Mouse (Mus musculus): ENCODE data around the gene Nubpl. TPM values are rescaled to one million over a fixed set of nuclear protein-coding genes. Genes with fewer than 3 reads are reported as not detected.

The Nubpl gene
- polyA plus RNA-seq, 1 experiment from 2014 or later: 16.3 TPM

DNA sequence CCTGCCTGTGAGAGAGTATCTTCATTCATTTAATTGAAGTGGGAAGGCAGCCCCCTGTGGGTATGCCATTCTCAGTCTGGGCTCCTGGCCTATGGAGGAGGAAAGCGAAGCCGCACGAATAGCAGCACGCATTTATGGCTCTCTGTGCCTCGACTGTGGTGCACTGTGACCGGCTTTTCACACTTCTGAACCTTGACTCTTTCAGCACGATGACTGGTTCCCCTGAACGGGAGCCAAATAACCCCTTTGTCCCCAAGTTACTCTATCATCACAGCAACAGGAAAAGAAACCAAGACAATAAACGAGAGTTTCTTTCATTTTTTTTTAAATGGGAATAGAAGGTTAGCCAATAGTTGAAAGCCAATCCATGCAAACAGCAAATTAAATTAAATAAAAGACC lies 220.9 kb downstream of the Nubpl start:
- DNase-seq (no peak), ATAC-seq (ENCODE audit: insufficient read depth) (no peak)
- H3K9ac ChIP-seq: no peak overlapping the region
- no peaks in the 10 kb centered on the region for H3K9me3 ChIP-seq (ENCODE audit: low read depth, low read length)
- H3K27ac ChIP-seq (ENCODE audit: low read depth): no peak overlapping the region
- H3K36me3 ChIP-seq (ENCODE audit: insufficient read depth): no peaks in the 10 kb centered on the region
- no peaks in the 10 kb centered on the region for H3K27me3 ChIP-seq (ENCODE audit: insufficient read depth, low read length)
- 68% methylated on average over 9 of the region's 9 CpGs for WGBS
- no peaks in the 10 kb centered on the region for H3K4me1 ChIP-seq (ENCODE audit: insufficient read depth)
- TF ChIP-seq CTCF (IDR thresholded peaks at IDR 0.05; ENCODE audit: low read depth): no peak
- no peak overlapping the region for H3K4me2 ChIP-seq
- H3K4me3 ChIP-seq (ENCODE audit: low read depth, low read length): no peak overlapping the region

DNA sequence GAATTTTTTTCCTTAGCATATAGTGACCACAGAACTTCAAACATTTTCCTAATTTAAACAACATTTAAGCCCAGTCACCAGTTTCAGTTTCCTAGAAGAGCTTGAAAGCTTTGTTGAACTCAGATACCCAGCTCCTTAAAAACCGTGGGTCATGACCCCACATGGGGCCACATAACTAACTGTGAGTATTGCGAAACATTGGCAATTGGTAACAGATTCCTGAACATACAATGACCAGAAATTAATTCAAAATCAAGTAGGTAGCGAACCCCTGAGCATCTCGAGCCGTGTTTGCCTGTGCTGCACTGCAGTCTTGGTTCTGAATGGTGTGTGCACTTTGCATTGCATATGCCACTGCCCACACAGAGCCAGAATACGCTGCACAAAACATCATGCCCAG lies 221.6 kb downstream of the Nubpl start:
- Histone ChIP-seq H3K9ac (no peak overlapping the region), H3K4me3 (ENCODE audit: low read depth, low read length) (no peak overlapping the region), H3K27me3 (ENCODE audit: insufficient read depth, low read length) (no peaks in the 10 kb centered on the region), H3K4me1 (ENCODE audit: insufficient read depth) (no peaks in the 10 kb centered on the region), H3K27ac (ENCODE audit: low read depth) (no peak overlapping the region), H3K9me3 (ENCODE audit: low read depth, low read length) (no peaks in the 10 kb centered on the region), H3K4me2 (no peak overlapping the region), H3K36me3 (ENCODE audit: insufficient read depth) (no peaks in the 10 kb centered on the region)
- no peak for TF ChIP-seq CTCF (IDR thresholded peaks at IDR 0.05; ENCODE audit: low read depth)
- 86% methylated on average over 6 of the region's 6 CpGs for WGBS
- DNase-seq (no peak), ATAC-seq (ENCODE audit: insufficient read depth) (no peak)

DNA sequence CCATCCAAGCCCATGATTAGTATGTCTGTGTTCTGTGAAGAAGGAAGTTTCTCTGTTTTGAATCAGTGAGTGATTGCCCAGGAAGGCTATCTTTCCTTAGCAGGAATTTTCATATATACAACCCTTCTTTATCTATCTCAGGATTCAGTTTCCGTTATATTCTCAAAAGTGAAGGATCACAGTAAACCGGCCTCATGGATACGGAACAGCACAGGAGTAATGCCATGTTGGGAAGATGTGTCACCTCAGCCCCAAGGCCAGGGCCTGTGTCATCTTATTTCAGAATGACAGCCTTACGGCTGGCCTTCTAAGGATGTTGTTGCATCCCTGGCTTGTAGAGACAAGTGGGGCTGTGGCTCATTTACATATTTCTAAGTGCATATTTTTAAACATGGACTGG lies 231.0 kb downstream of the Nubpl start:
- 77% methylated on average over 4 of the region's 4 CpGs for WGBS
- H3K4me1 ChIP-seq (ENCODE audit: insufficient read depth): no peaks in the 10 kb centered on the region

DNA sequence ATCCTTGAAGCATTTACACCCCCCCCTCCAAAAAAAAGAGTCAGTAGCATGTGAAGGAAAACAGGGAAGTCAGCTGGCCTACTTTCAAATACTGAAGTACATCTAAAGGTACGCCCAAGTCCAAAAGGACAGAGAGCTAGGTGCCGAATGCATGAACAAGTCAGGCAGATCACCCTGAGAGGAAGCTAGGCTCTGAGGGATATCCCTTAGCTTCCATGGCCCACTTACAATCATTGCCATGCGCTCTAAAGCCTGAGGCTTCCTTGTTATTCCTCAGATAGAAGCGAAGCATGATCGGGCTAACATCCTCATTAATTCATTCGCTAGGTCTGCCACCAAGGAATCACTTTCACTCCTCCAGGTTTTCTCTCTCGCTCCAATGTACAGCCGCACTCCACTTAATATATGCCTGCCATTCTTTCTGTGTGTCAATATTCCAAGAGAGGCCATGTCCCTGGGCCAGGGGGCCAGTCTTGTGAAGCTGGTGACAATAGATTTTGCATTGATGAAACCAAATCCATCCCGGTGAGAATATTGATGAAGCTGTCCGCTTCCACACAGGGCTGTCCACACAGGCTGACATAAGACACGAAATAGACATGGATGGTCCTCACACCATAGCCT lies 237.7 kb downstream of the Nubpl start:
- Histone ChIP-seq H3K4me3 (ENCODE audit: low read depth, low read length) (no peak overlapping the region), H3K27me3 (ENCODE audit: insufficient read depth, low read length) (no peaks in the 10 kb centered on the region), H3K9ac (no peak overlapping the region), H3K9me3 (ENCODE audit: low read depth, low read length) (no peaks in the 10 kb centered on the region), H3K4me2 (no peak overlapping the region), H3K36me3 (ENCODE audit: insufficient read depth) (no peaks in the 10 kb centered on the region), H3K27ac (ENCODE audit: low read depth) (no peak overlapping the region), H3K4me1 (ENCODE audit: insufficient read depth) (0 out of 2 replicates have a peak, but pooled peaks cover 7% of the 10 kb centered on the region)
- TF ChIP-seq CTCF (IDR thresholded peaks at IDR 0.05; ENCODE audit: low read depth): no peak
- DNase-seq (no peak), ATAC-seq (ENCODE audit: insufficient read depth) (no peak)
- 86% methylated on average over 11 of the region's 11 CpGs for WGBS

More for the DNA sequence above, 231.0 kb downstream of the Nubpl start:
- no peaks in the 10 kb centered on the region for H3K27me3 ChIP-seq (ENCODE audit: insufficient read depth, low read length)
- no peak overlapping the region for H3K4me3 ChIP-seq (ENCODE audit: low read depth, low read length)
- ATAC-seq (ENCODE audit: insufficient read depth) (no peak), DNase-seq (no peak)
- H3K9ac ChIP-seq: no peak overlapping the region
- H3K27ac ChIP-seq (ENCODE audit: low read depth): no peak overlapping the region
- H3K9me3 ChIP-seq (ENCODE audit: low read depth, low read length): no peaks in the 10 kb centered on the region
- no peaks in the 10 kb centered on the region for H3K36me3 ChIP-seq (ENCODE audit: insufficient read depth)
- no peak for TF ChIP-seq CTCF (IDR thresholded peaks at IDR 0.05; ENCODE audit: low read depth)
- H3K4me2 ChIP-seq: no peak overlapping the region

DNA sequence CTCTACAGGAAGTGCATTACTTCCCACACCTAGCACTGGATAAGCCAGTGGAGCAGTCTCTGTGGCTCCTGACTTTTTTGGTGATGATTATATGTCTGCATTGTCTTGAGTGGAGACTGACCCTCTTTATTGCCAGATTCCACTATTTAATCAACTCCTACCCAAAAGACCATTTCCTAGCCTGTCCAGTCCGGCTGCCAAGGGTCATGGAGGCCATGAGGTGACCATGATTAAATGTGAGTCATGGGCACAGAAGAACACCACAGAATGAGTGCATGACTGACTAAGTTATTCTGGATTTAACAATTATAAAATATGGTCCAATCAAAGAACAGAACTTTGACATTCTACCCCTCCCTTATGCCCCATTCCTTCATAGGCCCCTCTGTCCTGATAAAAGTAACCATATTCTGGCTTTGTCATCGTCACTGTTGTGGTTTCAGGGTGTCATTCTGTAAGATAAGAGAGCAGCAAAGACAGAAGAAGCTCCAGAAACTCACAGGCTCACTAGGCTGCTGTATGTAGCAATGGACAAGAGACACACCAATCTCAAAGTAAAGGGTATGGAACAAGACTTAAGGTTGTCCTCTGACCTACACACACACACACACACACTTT lies 240.7 kb downstream of the Nubpl start:
- WGBS: 62% methylated on average over 2 of the region's 2 CpGs
- ATAC-seq (ENCODE audit: insufficient read depth) (no peak), DNase-seq (no peak)
- no peak overlapping the region for H3K4me3 ChIP-seq (ENCODE audit: low read depth, low read length)
- H3K9me3 ChIP-seq (ENCODE audit: low read depth, low read length): no peaks in the 10 kb centered on the region
- H3K36me3 ChIP-seq (ENCODE audit: insufficient read depth): no peaks in the 10 kb centered on the region
- no peak for TF ChIP-seq CTCF (IDR thresholded peaks at IDR 0.05; ENCODE audit: low read depth)
- no peak overlapping the region for H3K27ac ChIP-seq (ENCODE audit: low read depth)
- H3K4me2 ChIP-seq: no peak overlapping the region
- no peaks in the 10 kb centered on the region for H3K27me3 ChIP-seq (ENCODE audit: insufficient read depth, low read length)
- no peak overlapping the region for H3K9ac ChIP-seq
- 0 out of 2 replicates have a peak, but pooled peaks cover 7% of the 10 kb centered on the region for H3K4me1 ChIP-seq (ENCODE audit: insufficient read depth)

DNA sequence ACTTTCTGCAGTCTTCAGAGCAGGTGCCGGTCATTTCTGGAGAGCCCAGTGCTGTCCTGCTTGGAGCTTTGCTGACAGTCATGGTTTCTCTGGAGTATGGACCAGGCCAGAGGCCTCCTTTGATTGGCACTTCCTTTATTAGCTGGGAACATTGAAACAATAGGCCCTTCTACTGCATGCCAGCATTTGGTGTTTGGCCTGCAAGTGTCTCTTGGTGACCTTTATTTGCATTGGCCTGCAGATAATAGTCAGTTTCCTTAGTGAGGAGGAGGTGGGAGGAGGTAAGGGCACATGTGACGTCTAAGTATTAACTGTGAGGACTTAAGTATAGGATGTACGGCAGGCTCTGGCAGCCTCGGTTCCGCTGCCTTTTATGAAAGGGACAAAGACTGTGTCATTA lies 249.1 kb downstream of the Nubpl start:
- Histone ChIP-seq H3K27ac (ENCODE audit: low read depth) (no peak overlapping the region), H3K4me1 (ENCODE audit: insufficient read depth) (no peaks in the 10 kb centered on the region), H3K4me2 (no peak overlapping the region), H3K4me3 (ENCODE audit: low read depth, low read length) (no peak overlapping the region), H3K27me3 (ENCODE audit: insufficient read depth, low read length) (no peaks in the 10 kb centered on the region), H3K9ac (no peak overlapping the region), H3K36me3 (ENCODE audit: insufficient read depth) (no peaks in the 10 kb centered on the region), H3K9me3 (ENCODE audit: low read depth, low read length) (no peaks in the 10 kb centered on the region)
- TF ChIP-seq CTCF (IDR thresholded peaks at IDR 0.05; ENCODE audit: low read depth): no peak
- ATAC-seq (ENCODE audit: insufficient read depth): peak; percentile 24; the same call in 1 of the 2 replicates
- 59% methylated on average over 5 of the region's 5 CpGs for WGBS
- DNase-seq: peak; percentile 38

DNA sequence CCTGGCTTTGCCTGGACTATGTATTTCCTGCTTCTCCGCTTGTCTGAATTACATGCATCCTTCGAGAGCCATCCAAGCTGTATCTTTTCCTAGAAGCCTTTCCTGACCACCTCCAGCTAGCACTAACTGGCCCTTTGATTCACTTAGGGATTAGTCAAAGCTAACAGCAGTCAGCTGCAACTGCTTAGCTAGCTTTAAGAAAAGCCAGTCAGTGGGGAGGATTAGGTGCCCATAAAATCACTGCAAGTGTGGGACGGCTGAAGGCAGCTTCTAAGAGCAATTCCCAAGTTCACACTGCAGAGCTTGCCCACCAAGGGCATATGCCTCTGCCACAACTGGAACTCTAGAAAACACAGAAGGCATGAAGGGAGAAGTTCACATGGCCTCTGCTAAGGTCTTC lies 252.7 kb downstream of the Nubpl start:
- Histone ChIP-seq H3K4me1 (ENCODE audit: insufficient read depth) (no peaks in the 10 kb centered on the region), H3K9me3 (ENCODE audit: low read depth, low read length) (no peaks in the 10 kb centered on the region), H3K4me3 (ENCODE audit: low read depth, low read length) (no peak overlapping the region), H3K4me2 (no peak overlapping the region), H3K9ac (no peak overlapping the region), H3K36me3 (ENCODE audit: insufficient read depth) (no peaks in the 10 kb centered on the region), H3K27ac (ENCODE audit: low read depth) (no peak overlapping the region), H3K27me3 (ENCODE audit: insufficient read depth, low read length) (no peaks in the 10 kb centered on the region)
- no peak for ATAC-seq (ENCODE audit: insufficient read depth)
- 77% methylated on average over 3 of the region's 3 CpGs for WGBS
- no peak for TF ChIP-seq CTCF (IDR thresholded peaks at IDR 0.05; ENCODE audit: low read depth)
- DNase-seq: no peak
